Mouse (Mus musculus) cerebellum, adult 2 months (tissue): ENCODE data around the gene Upk3b.

Experiments used
- CTCF ChIP-seq: fragments of 200-500 bp; IDR thresholded peaks from 2 replicates; pipeline ENCODE4 v1.5.1; 2011; ENCODE audit warnings: low read depth, mild to moderate bottlenecking, control low read depth, low read length, moderate library complexity, borderline replicate concordance; ENCODE audit not compliant: insufficient read depth
- POLR2A ChIP-seq: fragments of 200-500 bp; IDR thresholded peaks from 2 replicates; pipeline ENCODE4 v1.6.1; 2011; ENCODE audit warnings: low read length, control low read depth, borderline replicate concordance; ENCODE audit not compliant: insufficient read depth

GRCm38 (mm10) chr5:136084891-136085651 is 46.8 kb downstream of the Upk3b start:
- TF ChIP-seq CTCF (no peak), POLR2A (no peak)
